Mouse (Mus musculus) MEL (cell line): ENCODE results near the gene Fam49a. TPM values are rescaled to one million over a fixed set of nuclear protein-coding genes. Genes with fewer than 3 reads are reported as not detected.

Experiments
- DNase-seq: peaks from one replicate; pipeline ENCODE4 v3.0.0; 2011; ENCODE audit warnings: low read depth, low spot score
- H3K27ac ChIP-seq: 2 replicates; pipeline ENCODE4 v1.5.1; 2012; ENCODE audit warnings: low read depth, mild to moderate bottlenecking, control low read depth, low read length, moderate library complexity; ENCODE audit not compliant: control insufficient read depth
- H3K27me3 ChIP-seq, 2 experiments: fragments of 150-350 bp in 1 of 2; sonication (generic) in 1 of 2; 2 replicates each; pipeline ENCODE4 v1.6.1; 2012; ENCODE audit warnings: low read length in 2 of 2, mild to moderate bottlenecking in 2 of 2, improper control_type of control experiment in 1 of 2, moderate library complexity in 1 of 2; ENCODE audit not compliant: insufficient read depth in 2 of 2, control insufficient read depth in 1 of 2
- H3K36me3 ChIP-seq, 2 experiments: 2 replicates each; pipeline ENCODE4 v1.6.1; 2012 to 2014; ENCODE audit warnings: low read length in 2 of 2, improper control_type of control experiment in 1 of 2, inconsistent platforms in 1 of 2, mild to moderate bottlenecking in 1 of 2; ENCODE audit not compliant: insufficient read depth in 2 of 2, control insufficient read depth in 1 of 2
- H3K4me1 ChIP-seq, 2 experiments: fragments of 150-350 bp in 1 of 2; sonication (generic) in 1 of 2; 2 replicates each; pipeline ENCODE4 v1.6.1; 2012; ENCODE audit warnings: low read length in 2 of 2, improper control_type of control experiment in 1 of 2, mild to moderate bottlenecking in 1 of 2; ENCODE audit not compliant: insufficient read depth in 2 of 2, control insufficient read depth in 1 of 2
- H3K4me3 ChIP-seq, 2 experiments: fragments of 150-350 bp in 1 of 2; sonication (generic) in 1 of 2; 2 replicates each; pipeline ENCODE4 v1.5.1; 2012; ENCODE audit warnings: low read depth in 2 of 2, low read length in 2 of 2, mild to moderate bottlenecking in 2 of 2, moderate library complexity in 2 of 2, control low read depth in 1 of 2, improper control_type of control experiment in 1 of 2; ENCODE audit not compliant: control insufficient read depth in 1 of 2, insufficient read depth in 1 of 2
- H3K79me2 ChIP-seq: 2 replicates; pipeline ENCODE4 v1.6.1; 2012; ENCODE audit warnings: mild to moderate bottlenecking, low read length, moderate library complexity; ENCODE audit not compliant: control insufficient read depth, poor library complexity, insufficient read depth
- H3K9ac ChIP-seq: 2 replicates; pipeline ENCODE4 v1.6.1; 2012; ENCODE audit warnings: low read depth, mild to moderate bottlenecking, control low read depth, low read length, moderate library complexity; ENCODE audit not compliant: control insufficient read depth, poor library complexity, severe bottlenecking
- H3K9me3 ChIP-seq: fragments of 150-350 bp; sonication (generic); replicated peaks from 2 replicates; pipeline ENCODE4 v1.6.1; 2012; ENCODE audit warnings: mild to moderate bottlenecking, low read length, improper control_type of control experiment, moderate library complexity; ENCODE audit not compliant: insufficient read depth
- CHD2 ChIP-seq: IDR thresholded peaks from 2 replicates; pipeline ENCODE4 v1.6.1; 2011; ENCODE audit warnings: low read length, improper control_type of control experiment
- ELF1 ChIP-seq: IDR thresholded peaks from 2 replicates; pipeline ENCODE4 v1.6.1; 2014; ENCODE audit warnings: low read depth, mild to moderate bottlenecking, inconsistent platforms, low read length, improper control_type of control experiment, moderate library complexity
- EP300 ChIP-seq, 2 experiments: IDR thresholded peaks; 2 replicates each; pipeline ENCODE4 v1.6.1; 2011; ENCODE audit warnings: improper control_type of control experiment in 2 of 2, low read length in 2 of 2, low read depth in 1 of 2, mild to moderate bottlenecking in 1 of 2
- GABPA ChIP-seq: IDR thresholded peaks from 2 replicates; pipeline ENCODE4 v1.6.1; 2012; ENCODE audit warnings: low read depth, mild to moderate bottlenecking, inconsistent platforms, low read length, improper control_type of control experiment, moderate library complexity
- HCFC1 ChIP-seq: IDR thresholded peaks from 2 replicates; pipeline ENCODE4 v1.6.1; 2012; ENCODE audit warnings: low read depth, mild to moderate bottlenecking, inconsistent platforms, low read length, improper control_type of control experiment, moderate library complexity
- JUND ChIP-seq: IDR thresholded peaks from 2 replicates; pipeline ENCODE4 v1.6.1; 2011; ENCODE audit warnings: low read depth, mild to moderate bottlenecking, improper control_type of control experiment, low read length
- KAT2A ChIP-seq: conservative IDR thresholded peaks from 2 replicates; pipeline ENCODE4 v1.6.1; 2012; ENCODE audit warnings: low read depth, low read length, improper control_type of control experiment, inconsistent platforms
- MAFK ChIP-seq: IDR thresholded peaks from 2 replicates; pipeline ENCODE4 v1.6.1; 2011; ENCODE audit warnings: low read depth, mild to moderate bottlenecking, low read length, improper control_type of control experiment, borderline replicate concordance
- MAX ChIP-seq: IDR thresholded peaks from 2 replicates; pipeline ENCODE4 v1.6.1; 2011; ENCODE audit warnings: low read length, improper control_type of control experiment
- MAZ ChIP-seq: IDR thresholded peaks from 2 replicates; pipeline ENCODE4 v1.6.1; 2012; ENCODE audit warnings: low read depth, mild to moderate bottlenecking, inconsistent platforms, low read length, improper control_type of control experiment
- MYB ChIP-seq: IDR thresholded peaks from 2 replicates; pipeline ENCODE4 v1.6.1; 2011; ENCODE audit warnings: mild to moderate bottlenecking, low read depth, low read length, improper control_type of control experiment
- MYC ChIP-seq: IDR thresholded peaks from 2 replicates; pipeline ENCODE4 v1.6.1; 2011; ENCODE audit warnings: low read depth, mild to moderate bottlenecking, low read length, improper control_type of control experiment, moderate library complexity
- NRF1 ChIP-seq: IDR thresholded peaks from 2 replicates; pipeline ENCODE4 v1.6.1; 2014; ENCODE audit warnings: low read depth, mild to moderate bottlenecking, inconsistent platforms, low read length, improper control_type of control experiment, moderate library complexity; ENCODE audit not compliant: poor library complexity, insufficient read depth, severe bottlenecking
- POLR2A ChIP-seq, 2 experiments: IDR thresholded peaks; 2 replicates each; pipeline ENCODE4 v1.6.1; 2011 to 2012; ENCODE audit warnings: low read length in 2 of 2, mild to moderate bottlenecking in 2 of 2, control low read depth in 1 of 2, improper control_type of control experiment in 1 of 2, low read depth in 1 of 2, moderate library complexity in 1 of 2; ENCODE audit not compliant: control insufficient read depth in 1 of 2, insufficient read depth in 1 of 2, poor library complexity in 1 of 2
- RCOR1 ChIP-seq: IDR thresholded peaks from 2 replicates; pipeline ENCODE4 v1.6.1; 2012; ENCODE audit warnings: low read depth, mild to moderate bottlenecking, inconsistent platforms, low read length, improper control_type of control experiment
- SIN3A ChIP-seq: IDR thresholded peaks from 2 replicates; pipeline ENCODE4 v1.6.1; 2012; ENCODE audit warnings: low read length, improper control_type of control experiment, inconsistent platforms
- SMC3 ChIP-seq: IDR thresholded peaks from 2 replicates; pipeline ENCODE4 v1.6.1; 2011; ENCODE audit warnings: low read depth, low read length, improper control_type of control experiment
- TAL1 ChIP-seq: IDR thresholded peaks from 2 replicates; pipeline ENCODE4 v1.6.1; 2012; ENCODE audit warnings: mild to moderate bottlenecking, inconsistent platforms, low read length, moderate library complexity, mixed read lengths
- USF1 ChIP-seq: IDR thresholded peaks from 2 replicates; pipeline ENCODE4 v1.6.1; 2014; ENCODE audit warnings: low read depth, mild to moderate bottlenecking, inconsistent platforms, low read length, improper control_type of control experiment, moderate library complexity
- USF2 ChIP-seq, 2 experiments: IDR thresholded peaks; 2 replicates each; pipeline ENCODE4 v1.6.1; 2011 to 2012; ENCODE audit warnings: improper control_type of control experiment in 2 of 2, low read length in 2 of 2, borderline replicate concordance in 1 of 2, inconsistent platforms in 1 of 2, low read depth in 1 of 2, mild to moderate bottlenecking in 1 of 2; ENCODE audit not compliant: insufficient read depth in 1 of 2
- ZC3H11A ChIP-seq: IDR thresholded peaks from 2 replicates; pipeline ENCODE4 v1.6.1; 2012; ENCODE audit warnings: low read depth, mild to moderate bottlenecking, inconsistent platforms, low read length, improper control_type of control experiment
- ZKSCAN1 ChIP-seq: IDR thresholded peaks from 2 replicates; pipeline ENCODE4 v1.6.1; 2012; ENCODE audit warnings: low read depth, mild to moderate bottlenecking, inconsistent platforms, low read length, improper control_type of control experiment, moderate library complexity
- ZMIZ1 ChIP-seq: IDR thresholded peaks from 2 replicates; pipeline ENCODE4 v1.6.1; 2012; ENCODE audit warnings: low read depth, mild to moderate bottlenecking, inconsistent platforms, low read length, improper control_type of control experiment, moderate library complexity
- polyA plus RNA-seq, 2 experiments: library from polyadenylated mRNA; stranded (reverse) in 1 of 2; unstranded in 1 of 2; fragments of >175 nt in 1 of 2; fragments of >200 nt in 1 of 2; gene quantifications; 2 replicates each; pipeline versions ENCODE4 v1.2.1 to v1.2.4; 2012; ENCODE audit warnings: low replicate concordance in 2 of 2, low read depth in 1 of 2; ENCODE audit not compliant: insufficient read length in 2 of 2, insufficient read depth in 1 of 2, missing spikeins in 1 of 2
- total RNA-seq: library from RNA; depleted of rRNA; stranded (reverse); fragments of 300-350 nt; gene quantifications from 2 replicates; pipeline ENCODE4 v1.2.3, GENCODE M21; 2012

The Fam49a gene
- total and polyA plus RNA-seq, 3 experiments = 0.42 to 1.3 TPM; not detected in 1

DNA sequence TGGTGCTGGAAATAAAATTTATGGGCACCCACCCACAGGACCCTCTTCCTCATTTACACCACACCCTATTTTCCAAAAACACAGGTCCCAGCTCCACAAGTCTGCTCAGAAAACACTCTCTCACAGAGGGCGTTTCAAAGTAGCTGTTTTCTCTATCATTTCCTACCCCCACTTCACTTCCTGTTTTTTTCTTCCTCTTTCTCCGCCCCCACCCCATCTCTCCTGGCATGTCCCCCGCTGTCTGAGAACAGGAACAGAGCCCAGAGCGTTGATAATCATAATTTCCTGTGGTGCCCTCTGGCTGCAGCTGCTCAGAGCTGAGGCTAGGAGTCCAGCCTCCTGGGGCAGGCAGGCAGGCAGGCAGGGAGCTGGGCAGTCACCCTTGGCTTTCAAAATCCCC lies 39.9 kb downstream of the Fam49a start (continued):
- TF ChIP-seq ZMIZ1 (no peak), ZKSCAN1 (no peak)

DNA sequence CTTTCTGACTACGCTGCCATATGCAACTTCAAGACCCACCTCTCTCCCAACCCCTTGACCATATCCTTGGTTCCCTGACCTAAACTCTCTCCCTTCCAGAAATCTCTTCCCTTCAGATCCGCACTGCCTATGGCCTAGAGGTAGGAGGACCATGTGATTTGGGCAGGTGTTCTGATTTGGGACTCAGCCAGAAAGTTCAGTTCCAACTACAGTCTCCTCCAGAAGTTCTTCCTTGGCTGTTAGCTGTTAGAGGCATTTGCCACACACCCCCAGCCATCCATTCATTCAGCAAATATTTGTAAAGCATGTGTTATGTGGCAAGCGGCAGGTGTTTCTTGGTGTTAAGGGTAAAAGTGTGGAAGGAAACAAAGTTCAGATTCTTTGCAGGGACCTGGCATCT lies 44.3 kb downstream of the Fam49a start:
- Histone ChIP-seq H3K9me3 (no peaks in the 10 kb centered on the region), H3K27ac (no peak overlapping the region), H3K9ac (no peak overlapping the region), H3K4me3 (no peak overlapping the region), H3K4me1 (peaks cover 4 to 13% of the 10 kb centered on the region in 2 experiments), H3K79me2 (no peaks in the 10 kb centered on the region), H3K36me3 (peaks cover 0 to 9% of the 10 kb centered on the region in 2 experiments; a peak in 2 of 4 replicates), H3K27me3 (no peaks in the 10 kb centered on the region; a peak in 1 of 4 replicates)
- TF ChIP-seq NRF1 (no peak), SIN3A (no peak), ZC3H11A (no peak), EP300 (IDR thresholded peaks at IDR 0.05; ENCODE audit: low read depth in 1 of 2, low read length in 2 of 2) (no peak), MAFK (no peak)
- no peak for DNase-seq

DNA sequence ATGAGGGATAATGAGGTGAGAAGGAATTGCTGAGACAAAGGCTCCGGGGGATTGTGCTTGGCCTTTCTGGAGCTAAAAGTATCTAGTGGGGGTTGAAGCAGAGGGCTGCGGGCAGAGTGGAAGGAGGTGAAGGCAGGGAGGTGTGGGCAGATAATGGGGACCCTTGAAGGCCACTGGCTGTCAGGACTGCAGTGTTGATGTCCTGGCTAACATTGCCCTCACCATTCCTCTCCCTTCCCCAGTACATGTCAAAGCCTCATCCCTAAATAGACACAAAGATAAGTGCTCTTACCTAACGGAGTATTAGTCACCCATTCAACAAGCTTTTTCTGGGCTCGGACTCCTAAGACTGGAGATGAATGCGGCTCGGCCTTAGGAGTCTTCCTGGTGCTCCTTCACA lies 44.9 kb downstream of the Fam49a start:
- H3K79me2 ChIP-seq = no peaks in the 10 kb centered on the region
- H3K27me3 ChIP-seq = no peaks in the 10 kb centered on the region; a peak in 1 of 4 replicates
- H3K27ac ChIP-seq = no peak overlapping the region
- H3K9ac ChIP-seq = no peak overlapping the region
- no peak for TF ChIP-seq MYB
- no peak for TF ChIP-seq USF2 (IDR thresholded peaks at IDR 0.05; ENCODE audit: borderline replicate concordance in 1 of 2, insufficient read depth in 1 of 2, low read depth in 1 of 2, low read length in 2 of 2)
- TF ChIP-seq RCOR1 = no peak
- TF ChIP-seq ELF1 = no peak
- TF ChIP-seq JUND = no peak
- TF ChIP-seq NRF1 = no peak
- no peak for TF ChIP-seq MAX
- TF ChIP-seq MAZ = no peak
- no peak for TF ChIP-seq POLR2A (IDR thresholded peaks at IDR 0.05; ENCODE audit: control insufficient read depth in 1 of 2, insufficient read depth in 1 of 2, low read depth in 1 of 2, low read length in 2 of 2, poor library complexity in 1 of 2)
- TF ChIP-seq GABPA = no peak
- no peak for TF ChIP-seq KAT2A
- TF ChIP-seq HCFC1 = no peak
- no peak for TF ChIP-seq ZKSCAN1
- no peak for TF ChIP-seq MYC
- no peak for TF ChIP-seq USF1
- TF ChIP-seq SMC3 = no peak
- no peak for TF ChIP-seq CHD2
- TF ChIP-seq TAL1 = no peak
- peaks cover 0 to 4% of the 10 kb centered on the region in 2 experiments; a peak in 2 of 4 replicates for H3K36me3 ChIP-seq
- no peaks in the 10 kb centered on the region for H3K9me3 ChIP-seq
- H3K4me3 ChIP-seq = no peak overlapping the region
- peaks cover 2 to 9% of the 10 kb centered on the region in 2 experiments; a peak in 2 of 4 replicates for H3K4me1 ChIP-seq
- no peak for DNase-seq
